In genomic region chr3:88178346-88178733, GRCm38 (mm10) we compare ENCODE assay signal across 8 mouse cellular contexts. TPM values are rescaled to one million over a fixed set of nuclear protein-coding genes. Genes with fewer than 3 reads are reported as not detected.
A peak's percentile ranks its signal among the peaks of the same experiment; 100 is the strongest.
DNase-seq lines count a peak whose midpoint lies in the region; ATAC-seq and TF ChIP-seq lines count a peak whose summit lies in the region.
"Not testable (repeated sequence)": the region's sequence is repeated elsewhere in the genome, so short reads cannot be mapped to it uniquely, and the experiment has no call there.

No protein-coding gene starts in this region.

- not testable (repeated sequence) for DNase-seq in MEL (ENCODE audit: low read depth, low spot score); hindbrain, postnatal 0 days (ENCODE audit: low spot score); limb, embryonic 11.5 days (ENCODE audit: low spot score); lung, adult 2 months

- H3K4me2 ChIP-seq in heart, embryonic 12.5 days = peak overlapping the region; percentile 68
- peak overlapping the region; percentile 66 for H3K4me2 ChIP-seq in hindbrain, postnatal 0 days (ENCODE audit: low read depth, low read length)
- H3K4me2 ChIP-seq in limb, embryonic 11.5 days (ENCODE audit: low read depth, severe bottlenecking) = peak overlapping the region; percentile 54
- peak overlapping the region; percentile 75 for H3K4me2 ChIP-seq in midbrain, embryonic 16.5 days (ENCODE audit: low read length)
- peak overlapping the region; percentile 53 for H3K4me2 ChIP-seq in stomach, embryonic 16.5 days (ENCODE audit: low read depth, low read length)

- not testable (repeated sequence) for H3K4me1 ChIP-seq in MEL (ENCODE audit: control insufficient read depth in 1 of 2, insufficient read depth in 2 of 2, low read length in 2 of 2); heart, embryonic 12.5 days (replicated peaks); hindbrain, postnatal 0 days (ENCODE audit: insufficient read depth, low read length); limb, embryonic 11.5 days (ENCODE audit: control insufficient read depth, insufficient read depth, low read length); lung, adult 2 months (ENCODE audit: control insufficient read depth, insufficient read depth, low read length); midbrain, embryonic 16.5 days (ENCODE audit: control insufficient read depth, insufficient read depth, low read length); stomach, embryonic 16.5 days (ENCODE audit: control insufficient read depth, insufficient read depth, low read length)
- H3K4me1 ChIP-seq in erythroblast, embryonic 14.5 days (ENCODE audit: control insufficient read depth) = peaks cover 17% of the 10 kb centered on the region

- not testable (repeated sequence) for H3K9me3 ChIP-seq in MEL (replicated peaks; ENCODE audit: insufficient read depth, low read length); erythroblast, embryonic 14.5 days (ENCODE audit: control insufficient read depth, low read length); heart, embryonic 12.5 days (replicated peaks); hindbrain, postnatal 0 days (ENCODE audit: low read length); limb, embryonic 11.5 days (ENCODE audit: control insufficient read depth, low read length); midbrain, embryonic 16.5 days (replicated peaks; ENCODE audit: control insufficient read depth, low read length, poor library complexity, severe bottlenecking); stomach, embryonic 16.5 days (replicated peaks; ENCODE audit: control insufficient read depth, low read length)

- TF ChIP-seq RAD21 in MEL (IDR thresholded peaks at IDR 0.05; ENCODE audit: low read depth, low read length) = not testable (repeated sequence)

- WGBS in heart, embryonic 12.5 days = 36% methylated on average over 11 of the region's 11 CpGs
- 32% methylated on average over 11 of the region's 11 CpGs for WGBS in hindbrain, postnatal 0 days
- WGBS in limb, embryonic 11.5 days = 38% methylated on average over 11 of the region's 11 CpGs
- 21% methylated on average over 11 of the region's 11 CpGs for WGBS in lung, adult 2 months
- WGBS in midbrain, embryonic 16.5 days = 30% methylated on average over 11 of the region's 11 CpGs
- WGBS in stomach, embryonic 16.5 days = 27% methylated on average over 11 of the region's 11 CpGs

- peak overlapping the region; percentile 59 for H3K9ac ChIP-seq in MEL (ENCODE audit: control insufficient read depth, low read depth, low read length, poor library complexity, severe bottlenecking)
- peak overlapping the region; percentile 78; the same call in 1 of the 2 replicates for H3K9ac ChIP-seq in heart, embryonic 12.5 days
- not testable (repeated sequence) for H3K9ac ChIP-seq in hindbrain, postnatal 0 days (replicated peaks; ENCODE audit: low read length)
- H3K9ac ChIP-seq in limb, embryonic 11.5 days (ENCODE audit: low read length) = peak overlapping the region; percentile 37; the same call in 1 of the 2 replicates
- H3K9ac ChIP-seq in midbrain, embryonic 16.5 days (ENCODE audit: low read depth, low read length) = 0 out of 2 replicates have a peak overlapping the region, but pooled peaks have one; percentile 20
- peak overlapping the region; percentile 63 for H3K9ac ChIP-seq in stomach, embryonic 16.5 days (ENCODE audit: low read length)

- TF ChIP-seq CTCF in MEL (IDR thresholded peaks at IDR 0.05 in 2 of 3, conservative IDR thresholded peaks at IDR 0.05 in 1 of 3; ENCODE audit: control insufficient read depth in 1 of 3, insufficient read depth in 1 of 3, low read depth in 2 of 3, low read length in 3 of 3, poor library complexity in 1 of 3, severe bottlenecking in 1 of 3); hindbrain, postnatal 0 days (IDR thresholded peaks at IDR 0.05; ENCODE audit: low read depth); lung, adult 2 months (IDR thresholded peaks at IDR 0.05; ENCODE audit: insufficient read depth, low read length): not testable (repeated sequence)

- H3K36me3 ChIP-seq in MEL (ENCODE audit: control insufficient read depth in 1 of 2, insufficient read depth in 2 of 2, low read length in 2 of 2) = peaks cover 0 to 14% of the 10 kb centered on the region in 2 experiments; a peak in 3 of 4 replicates
- peaks cover 13% of the 10 kb centered on the region for H3K36me3 ChIP-seq in erythroblast, embryonic 14.5 days (ENCODE audit: control insufficient read depth)
- H3K36me3 ChIP-seq in heart, embryonic 12.5 days; hindbrain, postnatal 0 days (ENCODE audit: insufficient read depth, low read length); limb, embryonic 11.5 days (ENCODE audit: control insufficient read depth, insufficient read depth, low read length); midbrain, embryonic 16.5 days (ENCODE audit: control insufficient read depth, insufficient read depth, low read length); stomach, embryonic 16.5 days (ENCODE audit: control insufficient read depth, insufficient read depth, low read length): not testable (repeated sequence)

- TF ChIP-seq EP300 in MEL (IDR thresholded peaks at IDR 0.05; ENCODE audit: low read depth in 1 of 2, low read length in 2 of 2) = not testable (repeated sequence)

- peak overlapping the region; percentile 47 for H3K27ac ChIP-seq in MEL (ENCODE audit: control insufficient read depth, low read depth, low read length)
- peak overlapping the region; percentile 98 for H3K27ac ChIP-seq in heart, embryonic 12.5 days (ENCODE audit: poor library complexity, severe bottlenecking)
- peak overlapping the region; percentile 97 for H3K27ac ChIP-seq in hindbrain, postnatal 0 days
- H3K27ac ChIP-seq in limb, embryonic 11.5 days (replicated peaks; ENCODE audit: low read depth, low read length) = peak overlapping the region; percentile 91; the same call in 1 of the 2 replicates
- H3K27ac ChIP-seq in midbrain, embryonic 16.5 days (ENCODE audit: low read length) = peak overlapping the region; percentile 100
- peak overlapping the region; percentile 99 for H3K27ac ChIP-seq in stomach, embryonic 16.5 days (ENCODE audit: low read length)

- H3K27me3 ChIP-seq in MEL (ENCODE audit: control insufficient read depth in 1 of 2, insufficient read depth in 2 of 2, low read length in 2 of 2); hindbrain, postnatal 0 days (ENCODE audit: insufficient read depth, low read length); limb, embryonic 11.5 days (ENCODE audit: control insufficient read depth, insufficient read depth, low read length); midbrain, embryonic 16.5 days (ENCODE audit: control insufficient read depth, insufficient read depth, low read depth, low read length); stomach, embryonic 16.5 days (ENCODE audit: control insufficient read depth, insufficient read depth, low read length): not testable (repeated sequence)
- peaks cover 14% of the 10 kb centered on the region for H3K27me3 ChIP-seq in erythroblast, embryonic 14.5 days (ENCODE audit: control insufficient read depth)
- H3K27me3 ChIP-seq in heart, embryonic 12.5 days (replicated peaks) = peaks cover 17% of the 10 kb centered on the region

- H3K4me3 ChIP-seq in MEL (ENCODE audit: control insufficient read depth in 1 of 2, insufficient read depth in 1 of 2, low read depth in 2 of 2, low read length in 2 of 2) = peak overlapping the region; percentile 25 to 58; a peak in 3 of 4 replicates
- peak overlapping the region; percentile 67 for H3K4me3 ChIP-seq in erythroblast, embryonic 14.5 days (replicated peaks)
- peak overlapping the region; percentile 61 for H3K4me3 ChIP-seq in heart, embryonic 12.5 days
- peak overlapping the region; percentile 51 for H3K4me3 ChIP-seq in hindbrain, postnatal 0 days (ENCODE audit: low read length)
- peak overlapping the region; percentile 48 for H3K4me3 ChIP-seq in limb, embryonic 11.5 days (ENCODE audit: low read depth, low read length)
- peak overlapping the region; percentile 65 for H3K4me3 ChIP-seq in lung, adult 2 months (replicated peaks; ENCODE audit: extremely low read depth, low read depth, low read length)
- H3K4me3 ChIP-seq in midbrain, embryonic 16.5 days (ENCODE audit: low read depth, low read length) = peak overlapping the region; percentile 66
- H3K4me3 ChIP-seq in stomach, embryonic 16.5 days (replicated peaks; ENCODE audit: low read length) = peak overlapping the region; percentile 71

- not testable (repeated sequence) for H3K79me2 ChIP-seq in MEL (ENCODE audit: control insufficient read depth, insufficient read depth, low read length, poor library complexity)

- not testable (repeated sequence) for ATAC-seq in heart, embryonic 12.5 days (ENCODE audit: insufficient number of reproducible peaks, low FRiP score); hindbrain, postnatal 0 days; stomach, embryonic 16.5 days (ENCODE audit: insufficient read depth, low FRiP score)
- peak; percentile 26 for ATAC-seq in limb, embryonic 11.5 days (ENCODE audit: insufficient number of reproducible peaks, low FRiP score, low TSS enrichment, low read depth)
- ATAC-seq in midbrain, embryonic 16.5 days = peak; percentile 25

- TF ChIP-seq POLR2A in MEL (IDR thresholded peaks at IDR 0.05; ENCODE audit: control insufficient read depth in 1 of 2, insufficient read depth in 1 of 2, low read depth in 1 of 2, low read length in 2 of 2, poor library complexity in 1 of 2); lung, adult 2 months (IDR thresholded peaks at IDR 0.05; ENCODE audit: borderline replicate concordance, extremely low read depth, low read depth, low read length): not testable (repeated sequence)

RNA-seq across cellular contexts. Expression of gene Mef2d, which starts 36.2 kb away (rescaled TPM):
- 16.2 and 16.9 TPM in 2 replicates for total RNA-seq in MEL (2012; rRNA removed)
- 100 to 1,000 TPM in 1 of 2 experiments, 10 to 100 TPM in 1; 71.4 to 117 TPM for polyA plus RNA-seq in MEL (2012; ENCODE audit: insufficient read depth in 1 of 2, insufficient read length in 2 of 2, low read depth in 1 of 2, low replicate concordance in 2 of 2, missing spikeins in 1 of 2)
- 2.6 and 3.4 TPM in 2 replicates for polyA plus RNA-seq in erythroblast, embryonic 14.5 days (2012)
- 53.5 and 56.6 TPM in 2 replicates for polyA plus RNA-seq in heart, embryonic 12.5 days (2016; fragmentation: Nextera tagmentation; extraction: Ambion mirVana)
- 44.0 and 50.3 TPM in 2 replicates for total RNA-seq in hindbrain, postnatal 0 days (2014; rRNA removed)
- polyA plus RNA-seq in hindbrain, postnatal 0 days (2015; fragmentation: Nextera tagmentation; extraction: Ambion mirVana) = 13.4 and 19.2 TPM in 2 replicates
- 12.6 and 14.3 TPM in 2 replicates for polyA plus RNA-seq in limb, embryonic 11.5 days (2014; fragmentation: Nextera tagmentation; extraction: Ambion mirVana)
- polyA plus RNA-seq in lung, adult 2 months (2012; rRNA removed) = 87.0 and 94.3 TPM in 2 replicates
- polyA plus RNA-seq in midbrain, embryonic 16.5 days (2015; fragmentation: Nextera tagmentation; extraction: Ambion mirVana) = 21.6 and 22.5 TPM in 2 replicates
- polyA plus RNA-seq in stomach, embryonic 16.5 days (2015; fragmentation: Nextera tagmentation; extraction: Ambion mirVana) = 15.4 and 18.2 TPM in 2 replicates

Comparison
In these comparisons a context has a peak if more than half of its experiments do, and no peak if none do; other contexts are left out.
1. H3K27ac ChIP-seq: peak in every context shown above with its lines; median percentile 100 in midbrain, embryonic 16.5 days; 99 in stomach, embryonic 16.5 days; 98 in heart, embryonic 12.5 days; 97 in hindbrain, postnatal 0 days; 91 in limb, embryonic 11.5 days; 47 in MEL.